Mouse (Mus musculus): ENCODE data around the gene Mmp25. TPM values are rescaled to one million over a fixed set of nuclear protein-coding genes. Genes with fewer than 3 reads are reported as not detected.

The Mmp25 gene
- 0.26 and 0.70 TPM in 2 replicates for polyA plus RNA-seq (2014; fragmentation: Nextera tagmentation; extraction: Ambion mirVana)

GRCm38 (mm10) chr17:23644613-23645495 is at the start of gene Mmp25:
TSS of gene Mmp25 (minus strand) at chr17:23645277.
- WGBS: under 1% methylated on average over 58 of the region's 58 CpGs
- H3K27ac ChIP-seq (replicated peaks in 1 of 2; ENCODE audit: control insufficient read depth in 1 of 2, insufficient read depth in 1 of 2, low read depth in 2 of 2, low read length in 2 of 2): no peak within 1 kb of the TSS
- peak; percentile 33; the same call in 1 of the 2 replicates for ATAC-seq (ENCODE audit: insufficient number of reproducible peaks, insufficient read depth, low FRiP score, low read depth)

GRCm38 (mm10) chr17:23694491-23694890 is 49.4 kb upstream of the Mmp25 start:
- Histone ChIP-seq H3K9ac (ENCODE audit: low read length) (no peak overlapping the region), H3K4me1 (ENCODE audit: control insufficient read depth in 2 of 2, insufficient read depth in 2 of 2, low read length in 2 of 2) (peaks cover 2 to 6% of the 10 kb centered on the region in 2 experiments; a peak in 2 of 4 replicates), H3K27me3 (ENCODE audit: control insufficient read depth, insufficient read depth, low read length) (peaks cover 31% of the 10 kb centered on the region), H3K9me3 (ENCODE audit: control insufficient read depth, low read length) (no peaks in the 10 kb centered on the region), H3K27ac (replicated peaks in 1 of 2; ENCODE audit: control insufficient read depth in 1 of 2, insufficient read depth in 1 of 2, low read depth in 2 of 2, low read length in 2 of 2) (no peak overlapping the region), H3K36me3 (ENCODE audit: control insufficient read depth, insufficient read depth, low read length) (no peaks in the 10 kb centered on the region), H3K4me3 (ENCODE audit: control insufficient read depth in 1 of 2, insufficient read depth in 1 of 2, low read depth in 1 of 2, low read length in 2 of 2) (no peak overlapping the region), H3K4me2 (ENCODE audit: low read length) (no peak overlapping the region)
- no peak for ATAC-seq (ENCODE audit: insufficient number of reproducible peaks, insufficient read depth, low FRiP score, low read depth)
- 75% methylated on average over 1 of the region's 1 CpGs for WGBS

More at GRCm38 (mm10) chr17:23644613-23645495, at the start of gene Mmp25:
- H3K9ac ChIP-seq (ENCODE audit: low read length): peak within 1 kb of the TSS; percentile 62
- no peaks in the 10 kb centered on the region for H3K9me3 ChIP-seq (ENCODE audit: control insufficient read depth, low read length)
- H3K4me1 ChIP-seq (ENCODE audit: control insufficient read depth in 2 of 2, insufficient read depth in 2 of 2, low read length in 2 of 2): peaks cover 2 to 12% of the 10 kb centered on the region in 2 experiments; a peak in 3 of 4 replicates
- peaks cover 18% of the 10 kb centered on the region for H3K27me3 ChIP-seq (ENCODE audit: control insufficient read depth, insufficient read depth, low read length)
- no peaks in the 10 kb centered on the region for H3K36me3 ChIP-seq (ENCODE audit: control insufficient read depth, insufficient read depth, low read length)
- H3K4me2 ChIP-seq (ENCODE audit: low read length): peak within 1 kb of the TSS; percentile 94
- peak within 1 kb of the TSS; percentile 51 to 53 for H3K4me3 ChIP-seq (ENCODE audit: control insufficient read depth in 1 of 2, insufficient read depth in 1 of 2, low read depth in 1 of 2, low read length in 2 of 2)

GRCm38 (mm10) chr17:23683856-23684672 is 39.0 kb upstream of the Mmp25 start, which contains the start of gene Cldn9:
TSS of gene Cldn9 (minus strand) at chr17:23684026.
- H3K4me2 ChIP-seq (ENCODE audit: low read length): no peak within 1 kb of the TSS
- H3K27me3 ChIP-seq (ENCODE audit: control insufficient read depth, insufficient read depth, low read length): peaks cover 63% of the 10 kb centered on the region
- no peak within 1 kb of the TSS for H3K9ac ChIP-seq (ENCODE audit: low read length)
- H3K9me3 ChIP-seq (ENCODE audit: control insufficient read depth, low read length): no peaks in the 10 kb centered on the region
- whole genome bisulfite sequencing: 26% methylated on average over 15 of the region's 15 CpGs
- no peak within 1 kb of the TSS for H3K4me3 ChIP-seq (ENCODE audit: control insufficient read depth in 1 of 2, insufficient read depth in 1 of 2, low read depth in 1 of 2, low read length in 2 of 2)
- no peak within 1 kb of the TSS for H3K27ac ChIP-seq (replicated peaks in 1 of 2; ENCODE audit: control insufficient read depth in 1 of 2, insufficient read depth in 1 of 2, low read depth in 2 of 2, low read length in 2 of 2)
- H3K4me1 ChIP-seq (ENCODE audit: control insufficient read depth in 2 of 2, insufficient read depth in 2 of 2, low read length in 2 of 2): peaks cover 5 to 6% of the 10 kb centered on the region in 2 experiments; a peak in 2 of 4 replicates
- H3K36me3 ChIP-seq (ENCODE audit: control insufficient read depth, insufficient read depth, low read length): no peaks in the 10 kb centered on the region
- ATAC-seq (ENCODE audit: insufficient number of reproducible peaks, insufficient read depth, low FRiP score, low read depth): no peak

DNA sequence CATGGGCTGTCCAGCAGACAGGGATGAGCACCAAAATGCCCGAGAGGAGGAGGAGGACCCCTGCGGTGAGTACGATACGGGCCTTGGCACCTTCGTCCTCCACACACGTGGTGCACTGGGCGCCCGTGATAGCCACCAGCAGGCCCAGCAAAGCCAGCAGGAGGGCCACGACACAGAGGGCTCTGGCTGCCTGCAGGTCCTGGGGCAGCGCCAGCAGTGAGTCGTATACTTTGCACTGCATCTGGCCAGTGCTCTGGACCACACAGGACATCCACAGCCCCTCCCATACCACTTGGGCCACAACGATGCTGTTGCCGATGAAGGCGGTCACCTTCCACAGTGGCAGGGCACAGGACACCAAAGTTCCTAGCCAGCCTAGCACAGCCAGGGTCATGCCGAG is 38.1 kb upstream of the Mmp25 start:
- ATAC-seq (ENCODE audit: insufficient number of reproducible peaks, insufficient read depth, low FRiP score, low read depth): 0 out of 2 replicates have a peak, but pooled peaks have one; percentile 27
- 18% methylated on average over 15 of the region's 15 CpGs for WGBS
- Histone ChIP-seq H3K9ac (ENCODE audit: low read length) (no peak overlapping the region), H3K27me3 (ENCODE audit: control insufficient read depth, insufficient read depth, low read length) (peaks cover 72% of the 10 kb centered on the region), H3K9me3 (ENCODE audit: control insufficient read depth, low read length) (no peaks in the 10 kb centered on the region), H3K4me3 (ENCODE audit: control insufficient read depth in 1 of 2, insufficient read depth in 1 of 2, low read depth in 1 of 2, low read length in 2 of 2) (no peak overlapping the region), H3K4me2 (ENCODE audit: low read length) (no peak overlapping the region), H3K4me1 (ENCODE audit: control insufficient read depth in 2 of 2, insufficient read depth in 2 of 2, low read length in 2 of 2) (peaks cover 5 to 6% of the 10 kb centered on the region in 2 experiments; a peak in 2 of 4 replicates), H3K27ac (replicated peaks in 1 of 2; ENCODE audit: control insufficient read depth in 1 of 2, insufficient read depth in 1 of 2, low read depth in 2 of 2, low read length in 2 of 2) (no peak overlapping the region), H3K36me3 (ENCODE audit: control insufficient read depth, insufficient read depth, low read length) (no peaks in the 10 kb centered on the region)

- Histone ChIP-seq H3K4me1 (ENCODE audit: control insufficient read depth in 2 of 2, insufficient read depth in 2 of 2, low read length in 2 of 2) (peaks cover 5 to 9% of the 10 kb centered on the region in 2 experiments; a peak in 2 of 4 replicates), H3K4me3 (ENCODE audit: control insufficient read depth in 1 of 2, insufficient read depth in 1 of 2, low read depth in 1 of 2, low read length in 2 of 2) (no peak overlapping the region), H3K27ac (replicated peaks in 1 of 2; ENCODE audit: control insufficient read depth in 1 of 2, insufficient read depth in 1 of 2, low read depth in 2 of 2, low read length in 2 of 2) (no peak overlapping the region), H3K4me2 (ENCODE audit: low read length) (no peak overlapping the region), H3K36me3 (ENCODE audit: control insufficient read depth, insufficient read depth, low read length) (no peaks in the 10 kb centered on the region), H3K9ac (ENCODE audit: low read length) (no peak overlapping the region), H3K9me3 (ENCODE audit: control insufficient read depth, low read length) (no peaks in the 10 kb centered on the region), H3K27me3 (ENCODE audit: control insufficient read depth, insufficient read depth, low read length) (peaks cover 77% of the 10 kb centered on the region)
- 53% methylated on average over 3 of the region's 3 CpGs for WGBS
- ATAC-seq (ENCODE audit: insufficient number of reproducible peaks, insufficient read depth, low FRiP score, low read depth): no peak
Measured at GRCm38 (mm10) chr17:23682530-23682929, 37.5 kb upstream of the Mmp25 start.

DNA sequence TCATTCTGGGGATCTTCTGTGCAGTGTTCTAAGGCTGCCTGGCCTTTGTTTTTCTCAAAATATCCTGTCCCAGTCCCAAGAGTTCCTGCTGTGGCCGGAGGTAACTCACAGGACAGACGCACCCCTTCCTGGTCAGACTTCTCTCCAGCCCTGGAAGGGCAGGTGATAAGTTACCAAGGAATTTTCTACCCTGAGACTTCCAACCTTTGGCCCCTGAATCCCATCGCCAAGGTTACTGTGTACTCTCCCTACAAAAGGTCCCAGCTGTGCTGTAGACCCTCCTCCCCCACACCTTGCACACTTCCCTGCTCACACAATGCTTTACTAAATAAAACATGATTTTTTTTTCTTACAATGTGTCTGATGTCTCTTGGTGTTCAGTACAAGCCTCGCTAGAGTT is 37.0 kb upstream of the Mmp25 start:
- no peak overlapping the region for H3K9ac ChIP-seq (ENCODE audit: low read length)
- H3K9me3 ChIP-seq (ENCODE audit: control insufficient read depth, low read length): no peaks in the 10 kb centered on the region
- no peak overlapping the region for H3K4me3 ChIP-seq (ENCODE audit: control insufficient read depth in 1 of 2, insufficient read depth in 1 of 2, low read depth in 1 of 2, low read length in 2 of 2)
- H3K27ac ChIP-seq (replicated peaks in 1 of 2; ENCODE audit: control insufficient read depth in 1 of 2, insufficient read depth in 1 of 2, low read depth in 2 of 2, low read length in 2 of 2): no peak overlapping the region
- H3K36me3 ChIP-seq (ENCODE audit: control insufficient read depth, insufficient read depth, low read length): no peaks in the 10 kb centered on the region
- peaks cover 77% of the 10 kb centered on the region for H3K27me3 ChIP-seq (ENCODE audit: control insufficient read depth, insufficient read depth, low read length)
- H3K4me1 ChIP-seq (ENCODE audit: control insufficient read depth in 2 of 2, insufficient read depth in 2 of 2, low read length in 2 of 2): peaks cover 5 to 11% of the 10 kb centered on the region in 2 experiments; a peak in 2 of 4 replicates
- ATAC-seq (ENCODE audit: insufficient number of reproducible peaks, insufficient read depth, low FRiP score, low read depth): no peak
- 43% methylated on average over 4 of the region's 4 CpGs for WGBS
- no peak overlapping the region for H3K4me2 ChIP-seq (ENCODE audit: low read length)

DNA sequence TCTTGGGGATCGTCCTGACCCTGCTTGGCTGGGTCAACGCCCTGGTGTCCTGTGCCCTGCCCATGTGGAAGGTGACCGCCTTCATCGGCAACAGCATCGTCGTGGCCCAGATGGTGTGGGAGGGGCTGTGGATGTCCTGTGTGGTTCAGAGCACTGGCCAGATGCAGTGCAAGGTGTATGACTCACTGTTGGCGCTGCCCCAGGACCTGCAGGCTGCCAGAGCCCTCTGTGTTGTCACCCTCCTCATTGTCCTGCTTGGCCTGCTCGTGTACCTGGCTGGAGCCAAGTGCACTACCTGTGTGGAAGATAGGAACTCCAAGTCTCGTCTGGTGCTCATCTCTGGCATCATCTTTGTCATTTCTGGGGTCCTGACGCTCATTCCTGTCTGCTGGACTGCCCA is 36.0 kb upstream of the Mmp25 start:
- no peak overlapping the region for H3K27ac ChIP-seq (replicated peaks in 1 of 2; ENCODE audit: control insufficient read depth in 1 of 2, insufficient read depth in 1 of 2, low read depth in 2 of 2, low read length in 2 of 2)
- H3K27me3 ChIP-seq (ENCODE audit: control insufficient read depth, insufficient read depth, low read length): peaks cover 77% of the 10 kb centered on the region
- no peak overlapping the region for H3K9ac ChIP-seq (ENCODE audit: low read length)
- H3K36me3 ChIP-seq (ENCODE audit: control insufficient read depth, insufficient read depth, low read length): no peaks in the 10 kb centered on the region
- no peak for ATAC-seq (ENCODE audit: insufficient number of reproducible peaks, insufficient read depth, low FRiP score, low read depth)
- peaks cover 5 to 15% of the 10 kb centered on the region in 2 experiments; a peak in 3 of 4 replicates for H3K4me1 ChIP-seq (ENCODE audit: control insufficient read depth in 2 of 2, insufficient read depth in 2 of 2, low read length in 2 of 2)
- H3K9me3 ChIP-seq (ENCODE audit: control insufficient read depth, low read length): no peaks in the 10 kb centered on the region
- H3K4me2 ChIP-seq (ENCODE audit: low read length): no peak overlapping the region
- WGBS: 63% methylated on average over 10 of the region's 10 CpGs
- H3K4me3 ChIP-seq (ENCODE audit: control insufficient read depth in 1 of 2, insufficient read depth in 1 of 2, low read depth in 1 of 2, low read length in 2 of 2): no peak overlapping the region
